Comparison of ENCODE assay signal across 15 mouse cellular contexts in the genomic region with DNA sequence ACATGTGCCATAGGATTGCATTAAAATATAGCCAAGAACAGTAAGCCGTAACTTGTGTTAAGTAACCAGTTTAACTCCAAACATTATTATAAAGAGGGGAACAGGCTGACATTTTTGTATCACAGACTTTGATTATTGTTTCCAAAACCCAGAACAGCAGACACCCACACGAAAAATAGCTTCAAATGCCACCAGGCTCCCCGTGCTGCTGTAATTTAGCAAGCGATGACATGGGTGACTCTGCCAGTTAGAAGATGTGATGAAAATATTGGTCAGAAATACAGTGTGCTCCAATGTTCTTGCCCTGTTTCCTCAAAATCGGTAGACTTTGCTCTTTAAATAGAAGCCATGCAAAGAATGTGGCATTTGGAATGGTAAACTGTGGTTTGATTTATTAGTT.
"Had no signal": no experiment of that assay in that cellular context is flagged by ENCODE, and none has a peak within 500 bp of the region (broad histone marks: within the 10 kb centered on the region; RNA-seq: fewer than 3 reads in every experiment).

No protein-coding gene starts in this region.

- H3K36me3 ChIP-seq: limb, embryonic 12.5 days; liver, embryonic 15.5 days; midbrain, embryonic 10.5 days; neural tube, embryonic 12.5 days had no signal

- H3K9ac ChIP-seq: limb, embryonic 12.5 days; liver, embryonic 15.5 days; neural tube, embryonic 12.5 days had no signal

- H3K4me1 ChIP-seq: liver, embryonic 15.5 days; midbrain, embryonic 10.5 days; neural tube, embryonic 12.5 days had no signal

- ATAC-seq: intestine, embryonic 16.5 days; lung, postnatal 0 days had no signal

- H3K4me2 ChIP-seq: limb, embryonic 12.5 days; liver, embryonic 15.5 days; neural tube, embryonic 12.5 days had no signal

- H3K9me3 ChIP-seq: limb, embryonic 12.5 days; liver, embryonic 15.5 days; midbrain, embryonic 10.5 days; neural tube, embryonic 12.5 days had no signal

- H3K27ac ChIP-seq: limb, embryonic 12.5 days; liver, embryonic 15.5 days; midbrain, embryonic 10.5 days; neural tube, embryonic 12.5 days had no signal

- H3K4me3 ChIP-seq: limb, embryonic 12.5 days; liver, embryonic 15.5 days; midbrain, embryonic 10.5 days; myocyte; neural tube, embryonic 12.5 days had no signal

- DNase-seq: kidney, adult 2 months; kidney, postnatal 36 days; liver; lung, adult 2 months; lung, postnatal 36 days; midbrain, embryonic 14.5 days; right cerebral cortex, postnatal 25 days; thymus, postnatal 36 days had no signal

- H3K27me3 ChIP-seq: limb, embryonic 12.5 days; liver, embryonic 15.5 days; neural tube, embryonic 12.5 days had no signal
